Mouse (Mus musculus) heart, adult 2 months (tissue): ENCODE data around the gene Spata33. TPM values are rescaled to one million over a fixed set of nuclear protein-coding genes. Genes with fewer than 3 reads are reported as not detected.
"Not testable (repeated sequence)": the region's sequence is repeated elsewhere in the genome, so short reads cannot be mapped to it uniquely, and the experiment has no call there.

Experiments
- DNase-seq, 2 experiments: peaks; one replicate each; pipeline ENCODE4 v3.0.0; 2021
- H3K27ac ChIP-seq: fragments of 200-600 bp; 2 replicates; pipeline ENCODE4 v1.8.1; 2022
- H3K27me3 ChIP-seq: fragments of 200-500 bp; 2 replicates; pipeline ENCODE4 v1.6.1; 2012; ENCODE audit warnings: mild to moderate bottlenecking, low read length, inconsistent platforms, mixed read lengths; ENCODE audit not compliant: control insufficient read depth, insufficient read depth
- H3K36me3 ChIP-seq: fragments of 200-500 bp; 2 replicates; pipeline ENCODE4 v1.6.1; 2012; ENCODE audit warnings: low read length, inconsistent platforms; ENCODE audit not compliant: control insufficient read depth, insufficient read depth
- H3K4me1 ChIP-seq: fragments of 200-500 bp; 2 replicates; pipeline ENCODE4 v1.6.1; 2011; ENCODE audit warnings: low read length; ENCODE audit not compliant: control insufficient read depth, insufficient read depth
- H3K4me3 ChIP-seq: fragments of 200-600 bp; 2 replicates; pipeline ENCODE4 v1.8.1; 2022
- H3K79me2 ChIP-seq: fragments of 200-500 bp; replicated peaks from 2 replicates; pipeline ENCODE4 v1.6.1; 2012; ENCODE audit warnings: mild to moderate bottlenecking, inconsistent platforms, low read length, moderate library complexity, mixed read lengths; ENCODE audit not compliant: control insufficient read depth, insufficient read depth
- H3K9ac ChIP-seq: fragments of 200-500 bp; 2 replicates; pipeline ENCODE4 v1.6.1; 2012; ENCODE audit warnings: low read depth, mild to moderate bottlenecking, control low read depth, inconsistent platforms, low read length, mixed read lengths
- CTCF ChIP-seq: fragments of 200-600 bp; IDR thresholded peaks from 2 replicates; pipeline ENCODE4 v1.8.1; 2022; ENCODE audit warnings: antibody characterized with exemption, mild to moderate bottlenecking, moderate library complexity
- EP300 ChIP-seq: fragments of 200-500 bp; IDR thresholded peaks from 2 replicates; pipeline ENCODE4 v1.6.1; 2011; ENCODE audit warnings: low read depth, low read length, control low read depth; ENCODE audit not compliant: insufficient read depth
- POLR2A ChIP-seq: fragments of 200-500 bp; IDR thresholded peaks from 2 replicates; pipeline ENCODE4 v1.6.1; 2011; ENCODE audit warnings: mild to moderate bottlenecking, low read depth, low read length, control low read depth; ENCODE audit not compliant: insufficient read depth
- WGBS: fragments of 180-500 bp; shearing (Covaris S2); methylation state at CpG from one replicate; pipeline ENCODE4 v1.1.7; 2018; 5-methylcytosine and 5-hydroxymethylcytosine counted together
- intact Hi-C: fragments of 180-260 bp; cut with DNase I; formaldehyde crosslinking; loops from one replicate; pipeline ENCODE4 v1.15.1; 2025
- polyA plus RNA-seq: library from polyadenylated mRNA; depleted of rRNA; stranded (reverse); fragments of >200 nt; gene quantifications from 2 replicates; pipeline ENCODE4 v1.2.3, GENCODE M21; 2012
- total RNA-seq, 2 experiments: library from RNA; stranded (reverse); gene quantifications; 2 replicates each; pipeline ENCODE4 v1.2.3; 2021

Gene Spata33
- total and polyA plus RNA-seq, 3 experiments: 16.4 to 29.4 (median 25.6) TPM

- no peaks in the 10 kb centered on the region for H3K36me3 ChIP-seq
- H3K9ac ChIP-seq: no peak overlapping the region
- H3K79me2 ChIP-seq: no peaks in the 10 kb centered on the region
- DNase-seq: no peak
- no peaks in the 10 kb centered on the region for H3K27me3 ChIP-seq
- no peak overlapping the region for H3K4me3 ChIP-seq
- no peak overlapping the region for H3K27ac ChIP-seq
- TF ChIP-seq EP300: no peak
- no peak for TF ChIP-seq CTCF
- no peak for TF ChIP-seq POLR2A
- intact Hi-C loops: loop anchor here (10.0 kb wide), 2 partner anchors 256 to 854 kb away; partner anchors contain the start of gene Zc3h18
- H3K4me1 ChIP-seq: peaks cover 2% of the 10 kb centered on the region
- WGBS: 100% methylated on average over 1 of the region's 1 CpGs
Observed at GRCm38 (mm10) chr8:123228416-123228815, 15.8 kb downstream of the Spata33 start.

DNA sequence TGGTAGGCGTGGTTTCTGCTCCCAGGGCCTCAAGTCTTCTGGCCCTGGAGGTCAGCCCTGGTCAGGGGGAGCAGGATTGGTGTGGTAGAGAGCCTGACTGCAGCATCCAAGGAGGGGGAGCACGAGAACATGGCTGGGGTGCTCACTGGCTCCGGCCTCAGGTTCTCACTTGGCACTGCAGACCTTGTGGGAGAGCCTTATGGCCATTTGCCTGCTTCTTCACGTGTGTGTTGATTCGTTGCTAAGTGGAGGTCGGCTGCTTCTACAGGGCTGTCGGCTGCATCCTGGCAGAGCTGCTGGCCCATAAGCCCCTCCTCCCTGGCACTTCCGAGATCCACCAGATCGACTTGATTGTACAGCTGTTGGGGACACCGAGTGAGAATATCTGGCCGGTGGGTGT is 17.7 kb downstream of the Spata33 start:
- intact Hi-C loops: not testable (repeated sequence)

DNA sequence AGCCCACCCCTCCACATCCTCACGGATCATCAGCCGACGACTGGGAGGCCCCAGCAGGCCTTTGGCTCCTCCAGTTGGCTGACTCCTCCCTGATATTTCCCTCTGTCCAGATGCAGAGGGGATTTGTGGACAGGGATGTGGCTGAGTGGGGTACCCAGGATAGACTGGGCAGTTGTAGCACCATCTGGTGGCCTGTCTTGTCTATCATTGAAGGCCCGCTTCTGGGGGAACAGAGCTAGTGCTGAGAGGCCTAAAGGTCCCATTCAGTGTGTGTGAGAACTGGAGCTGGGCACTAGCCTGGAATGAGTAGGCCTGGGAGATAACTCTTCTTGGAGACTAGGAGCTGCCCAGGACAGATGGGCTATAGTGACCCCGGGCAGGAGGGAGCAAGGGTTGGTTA is 19.1 kb downstream of the Spata33 start:
- TF ChIP-seq EP300 (no peak), CTCF (peak; percentile 47)
- Histone ChIP-seq H3K27ac (no peak overlapping the region), H3K4me1 (peaks cover 4% of the 10 kb centered on the region), H3K79me2 (no peaks in the 10 kb centered on the region), H3K9ac (no peak overlapping the region), H3K4me3 (no peak overlapping the region), H3K27me3 (no peaks in the 10 kb centered on the region), H3K36me3 (no peaks in the 10 kb centered on the region)
- WGBS: 58% methylated on average over 5 of the region's 5 CpGs
- intact Hi-C loops: no loop called here
- DNase-seq: peak in 1 of 2 experiments; percentile 19

More for the DNA sequence above, 17.7 kb downstream of the Spata33 start:
- not testable (repeated sequence) for DNase-seq, H3K4me3 ChIP-seq, H3K27me3 ChIP-seq, H3K36me3 ChIP-seq, H3K79me2 ChIP-seq, H3K27ac ChIP-seq, H3K4me1 ChIP-seq, H3K9ac ChIP-seq
- WGBS: 79% methylated on average over 11 of the region's 11 CpGs

DNA sequence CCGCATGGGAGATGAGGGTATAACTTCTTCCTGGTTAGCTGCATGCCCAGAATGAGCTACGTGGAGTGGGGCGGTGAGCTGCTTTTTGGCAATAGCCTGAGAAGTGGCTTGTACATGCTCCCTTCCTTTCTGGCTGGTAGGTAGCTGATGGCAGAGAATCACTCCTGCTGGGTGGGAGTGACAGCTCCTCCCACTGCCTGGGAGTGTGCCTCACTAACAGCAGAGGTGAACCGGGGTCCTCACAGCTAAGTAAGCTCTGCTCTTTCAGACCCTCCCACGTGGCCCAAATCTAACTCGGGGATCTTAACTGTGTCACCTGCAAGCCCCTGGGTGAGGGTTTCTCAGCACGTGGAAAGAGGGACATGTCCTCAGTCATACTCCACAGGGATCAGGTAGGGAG is 19.9 kb downstream of the Spata33 start:
- WGBS: 51% methylated on average over 7 of the region's 7 CpGs
- H3K4me3 ChIP-seq: no peak overlapping the region
- TF ChIP-seq POLR2A: no peak
- no peak for TF ChIP-seq CTCF
- no peak for TF ChIP-seq EP300

DNA sequence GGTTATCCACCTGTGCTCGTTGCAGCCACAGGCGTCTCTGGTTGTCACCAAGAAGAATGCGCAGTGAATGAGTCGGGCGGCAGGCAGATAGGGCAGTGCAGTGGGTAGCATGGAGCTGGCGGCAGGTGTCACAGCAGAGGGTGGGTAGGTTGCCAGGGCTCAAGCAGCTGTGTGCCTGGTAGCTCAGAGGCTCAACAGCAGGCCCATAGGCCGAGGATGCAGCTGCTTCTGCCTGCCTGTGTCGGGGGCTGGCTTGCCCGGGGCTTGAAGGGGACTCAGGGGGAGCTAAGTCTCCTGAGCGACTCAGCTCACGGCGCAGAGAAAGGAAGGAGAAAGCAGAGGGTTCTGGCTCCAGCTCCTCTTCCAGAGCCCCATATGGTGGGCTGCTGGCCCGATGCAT is 20.7 kb downstream of the Spata33 start:
- intact Hi-C loops: no loop called here
- Histone ChIP-seq H3K9ac (no peak overlapping the region), H3K27me3 (no peaks in the 10 kb centered on the region), H3K4me1 (peaks cover 4% of the 10 kb centered on the region), H3K4me3 (no peak overlapping the region), H3K36me3 (no peaks in the 10 kb centered on the region), H3K79me2 (no peaks in the 10 kb centered on the region), H3K27ac (no peak overlapping the region)
- DNase-seq: no peak
- no peak for TF ChIP-seq EP300
- TF ChIP-seq POLR2A: no peak
- TF ChIP-seq CTCF: no peak
- WGBS: 59% methylated on average over 13 of the region's 13 CpGs

More for the DNA sequence above, 19.9 kb downstream of the Spata33 start:
- no peak overlapping the region for H3K27ac ChIP-seq
- no peak for DNase-seq
- intact Hi-C loops: no loop called here
- H3K27me3 ChIP-seq: no peaks in the 10 kb centered on the region
- H3K4me1 ChIP-seq: peaks cover 4% of the 10 kb centered on the region
- no peaks in the 10 kb centered on the region for H3K79me2 ChIP-seq
- no peak overlapping the region for H3K9ac ChIP-seq
- no peaks in the 10 kb centered on the region for H3K36me3 ChIP-seq

GRCm38 (mm10) chr8:123233760-123234159 is 21.1 kb downstream of the Spata33 start:
- H3K27me3 ChIP-seq: no peaks in the 10 kb centered on the region
- TF ChIP-seq CTCF: no peak
- TF ChIP-seq EP300: no peak
- no peak for TF ChIP-seq POLR2A
- no peak overlapping the region for H3K9ac ChIP-seq
- no peak for DNase-seq
- H3K36me3 ChIP-seq: no peaks in the 10 kb centered on the region
- no peak overlapping the region for H3K4me3 ChIP-seq
- no peaks in the 10 kb centered on the region for H3K79me2 ChIP-seq
- 78% methylated on average over 11 of the region's 11 CpGs for WGBS
- no peak overlapping the region for H3K27ac ChIP-seq
- peaks cover 4% of the 10 kb centered on the region for H3K4me1 ChIP-seq
- intact Hi-C loops: no loop called here
